Mouse (Mus musculus): Measurements from ENCODE around the gene Rps6kb1. TPM values are rescaled to one million over a fixed set of nuclear protein-coding genes. Genes with fewer than 3 reads are reported as not detected.

Gene Rps6kb1
- polyA plus RNA-seq, 1 experiment from 2014 or later, result 30.5 TPM

DNA sequence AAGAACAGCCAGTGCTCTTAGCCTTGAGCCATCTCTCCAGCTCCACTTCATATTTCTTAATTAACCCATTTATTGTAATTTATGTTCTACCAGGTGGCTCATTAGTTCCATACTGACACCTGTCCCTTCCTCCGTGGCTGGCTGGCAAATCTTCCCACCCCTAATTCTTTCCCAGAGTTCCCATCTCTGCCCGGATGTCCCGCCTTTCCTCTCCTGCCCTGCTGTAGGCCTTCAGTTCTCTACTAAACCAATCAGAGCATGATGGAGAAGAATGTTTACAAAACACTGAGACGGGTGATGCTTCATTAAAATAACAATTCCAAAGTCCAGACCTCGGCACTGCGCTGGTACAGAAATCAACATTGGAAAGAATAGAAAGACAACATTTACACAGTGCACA lies 85.7 kb downstream of the Rps6kb1 start:
- Histone ChIP-seq H3K4me1 (replicated peaks) (no peaks in the 10 kb centered on the region), H3K4me3 (replicated peaks) (no peak overlapping the region), H3K27me3 (no peaks in the 10 kb centered on the region), H3K9ac (no peak overlapping the region), H3K27ac (no peak overlapping the region), H3K36me3 (no peaks in the 10 kb centered on the region), H3K4me2 (no peak overlapping the region), H3K9me3 (replicated peaks) (no peaks in the 10 kb centered on the region)
- 84% methylated on average over 6 of the region's 6 CpGs for WGBS (ENCODE audit: insufficient replicate concordance)
- ATAC-seq (ENCODE audit: low read depth) (no peak), DNase-seq (no peak)

DNA sequence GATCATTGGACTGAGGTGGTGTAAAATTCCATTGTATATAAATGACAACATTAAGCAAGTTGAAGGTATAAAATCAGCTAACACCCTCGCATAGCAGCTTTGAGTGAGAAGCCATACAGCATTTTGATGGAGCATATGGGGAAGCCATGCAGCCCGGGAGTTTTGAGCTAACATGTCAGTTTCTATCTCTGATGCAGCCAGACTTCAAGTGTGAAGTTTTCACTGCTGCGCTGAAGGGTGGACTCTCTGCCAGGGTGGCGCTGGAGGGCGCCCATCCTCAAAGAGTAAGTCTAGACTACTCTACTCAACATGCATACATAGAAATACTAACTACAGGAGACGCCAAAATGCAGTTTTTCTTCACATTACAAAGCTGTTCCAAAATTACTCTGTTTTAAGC lies 87.1 kb downstream of the Rps6kb1 start:
- no peak overlapping the region for H3K4me3 ChIP-seq (replicated peaks)
- 66% methylated on average over 6 of the region's 6 CpGs for WGBS (ENCODE audit: insufficient replicate concordance)
- no peaks in the 10 kb centered on the region for H3K36me3 ChIP-seq

DNA sequence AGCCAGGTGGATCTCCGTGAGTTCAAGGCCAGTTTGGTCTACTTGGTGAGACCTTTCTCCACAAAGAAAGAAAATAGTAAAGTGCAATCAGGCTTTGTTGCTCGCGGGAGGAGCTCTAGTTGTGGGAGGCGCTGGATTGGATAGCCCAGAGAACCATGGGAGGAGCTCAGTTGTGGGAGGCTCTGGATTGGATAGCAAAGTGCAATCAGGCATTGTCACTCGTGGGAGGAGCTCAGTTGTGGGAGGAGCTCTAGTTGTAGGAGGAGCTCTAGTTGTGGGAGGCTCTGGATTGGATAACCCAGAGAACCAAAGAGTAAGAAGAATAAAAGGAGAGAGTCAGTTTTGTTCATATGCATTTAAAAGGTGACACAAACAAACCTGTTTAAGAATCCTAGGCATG lies 90.6 kb downstream of the Rps6kb1 start:
- 71% methylated on average over 5 of the region's 5 CpGs for WGBS (ENCODE audit: insufficient replicate concordance)
- no peak for DNase-seq
- H3K27ac ChIP-seq, result no peak overlapping the region
- no peak overlapping the region for H3K4me3 ChIP-seq (replicated peaks)
- H3K9me3 ChIP-seq (replicated peaks), result no peaks in the 10 kb centered on the region
- no peaks in the 10 kb centered on the region for H3K36me3 ChIP-seq
- no peak overlapping the region for H3K9ac ChIP-seq
- ATAC-seq (ENCODE audit: low read depth), result no peak
- H3K4me2 ChIP-seq, result no peak overlapping the region
- H3K27me3 ChIP-seq, result no peaks in the 10 kb centered on the region
- no peaks in the 10 kb centered on the region for H3K4me1 ChIP-seq (replicated peaks)

More for the DNA sequence above, 87.1 kb downstream of the Rps6kb1 start:
- Histone ChIP-seq H3K27me3 (no peaks in the 10 kb centered on the region), H3K9me3 (replicated peaks) (no peaks in the 10 kb centered on the region), H3K4me1 (replicated peaks) (no peaks in the 10 kb centered on the region), H3K4me2 (no peak overlapping the region), H3K9ac (no peak overlapping the region), H3K27ac (no peak overlapping the region)
- DNase-seq, result no peak
- no peak for ATAC-seq (ENCODE audit: low read depth)

MicroRNAs encoded within 50 kb of the gene (microRNA counts, 519-probe panel; counts per million panel counts)
- 5,753 counts per million, percentile 70 among the panel's probes with 10 or more counts for microRNA mmu-miR-21

Small RNAs within 50 kb of the gene (microRNA-seq; reads per million reads assigned to microRNA genes)
- 29,282 reads per million, percentile 99 among the genes with 10 or more reads in this experiment for gene Mir21a

Other genes with a start within 250 kb of the Rps6kb1 start
- gene Med13, start 187.2 kb downstream of the Rps6kb1 start, polyA plus RNA-seq (2015; fragmentation: Nextera tagmentation; extraction: Ambion mirVana), result 2.9 and 3.6 TPM in 2 replicates
- gene Rnft1, start 60.1 kb downstream of the Rps6kb1 start, polyA plus RNA-seq (2015; fragmentation: Nextera tagmentation; extraction: Ambion mirVana), result 17.8 and 22.6 TPM in 2 replicates
- gene Tubd1, start 186 bp upstream of the Rps6kb1 start, polyA plus RNA-seq (2015; fragmentation: Nextera tagmentation; extraction: Ambion mirVana), result 13.2 and 13.6 TPM in 2 replicates
- gene Vmp1, start 139.0 kb upstream of the Rps6kb1 start, polyA plus RNA-seq (2015; fragmentation: Nextera tagmentation; extraction: Ambion mirVana), result 89.2 and 103 TPM in 2 replicates
- gene Ptrh2, start 139.2 kb upstream of the Rps6kb1 start, polyA plus RNA-seq (2015; fragmentation: Nextera tagmentation; extraction: Ambion mirVana), result 23.0 and 23.3 TPM in 2 replicates
- gene Cltc, start 212.8 kb upstream of the Rps6kb1 start, polyA plus RNA-seq (2015; fragmentation: Nextera tagmentation; extraction: Ambion mirVana), result 80.0 and 104 TPM in 2 replicates

All from liver, embryonic 13.5 days (tissue).